Mouse (Mus musculus) cerebellum, adult 9-11 months (tissue): Measurements from ENCODE around the gene Cavin1.

Experiments
- DNase-seq: peaks from one replicate; pipeline ENCODE4 v3.0.0; 2022

Cavin1 gene

GRCm38 (mm10) chr11:100980438-100980837, 9.8 kb upstream of the Cavin1 start:
- DNase-seq, result no peak

- no peak for DNase-seq
Measured at GRCm38 (mm10) chr11:100979887-100980286, 9.2 kb upstream of the Cavin1 start.

DNA sequence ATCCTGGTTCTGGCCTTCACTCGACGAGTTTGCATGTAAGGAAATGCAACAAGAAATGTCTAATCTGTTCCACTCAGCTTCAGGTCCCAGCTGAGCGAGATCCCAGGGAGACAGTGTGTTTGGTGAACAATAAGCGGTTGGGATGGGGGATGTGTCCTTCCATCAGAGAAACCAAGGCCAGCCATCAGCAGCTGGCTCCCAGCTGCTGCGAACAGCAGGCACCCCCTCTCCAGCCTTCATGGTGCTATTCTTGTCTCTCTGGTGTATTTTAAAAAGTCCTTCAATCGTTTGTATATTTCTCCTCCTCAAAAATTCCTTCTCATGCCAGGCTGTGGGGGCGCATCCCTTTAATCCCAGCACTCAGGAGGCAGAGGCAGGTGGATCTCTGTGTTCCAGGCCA, 4.6 kb upstream of the Cavin1 start:
- DNase-seq, result no peak

DNA sequence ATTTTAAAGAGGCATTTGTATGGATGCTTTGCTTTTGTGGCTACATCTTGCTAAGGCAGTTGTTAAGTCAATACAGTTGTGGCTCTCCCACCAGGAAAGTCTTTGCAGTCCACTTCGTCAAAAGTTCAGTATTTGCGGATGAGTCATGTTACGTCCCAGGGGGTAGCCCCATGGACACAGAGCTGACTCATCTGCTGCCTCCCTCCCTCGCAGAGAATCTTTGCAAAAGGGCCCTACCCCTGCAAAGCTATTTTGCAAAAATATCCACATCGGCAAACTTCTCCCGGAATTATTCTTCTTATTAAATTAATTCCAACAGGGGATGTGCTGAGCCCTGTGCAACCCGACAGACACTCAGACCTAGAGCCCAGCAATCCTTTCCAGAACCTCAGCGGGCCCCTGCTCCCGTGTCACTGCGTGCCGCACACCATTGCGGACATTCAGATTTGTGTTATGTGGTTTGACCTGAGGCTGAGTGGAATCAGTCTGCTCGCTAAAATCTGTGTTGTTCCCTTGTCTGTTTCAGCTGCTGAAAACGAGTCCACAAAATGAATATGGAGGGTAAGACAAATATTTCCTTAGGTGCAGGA, 3.8 kb upstream of the Cavin1 start:
- DNase-seq, result no peak

DNA sequence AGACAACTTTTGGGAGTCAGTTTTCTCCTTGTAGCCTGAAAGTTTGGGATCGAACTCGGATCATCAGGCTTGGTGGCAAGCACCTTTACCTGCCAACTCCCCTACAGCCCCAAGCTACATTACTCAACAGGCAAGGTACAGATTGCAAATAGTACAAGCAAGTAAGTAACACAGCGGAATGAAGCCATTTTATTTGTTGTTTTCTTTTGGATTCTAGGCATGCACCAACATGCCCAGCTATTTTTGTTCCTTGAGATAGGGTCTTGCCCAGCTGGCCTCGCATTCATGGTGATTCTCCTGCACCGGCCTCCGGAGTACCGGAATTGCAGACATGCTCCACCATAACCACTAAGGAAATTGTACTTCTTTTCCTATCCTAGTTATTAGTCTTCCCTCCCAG, 2.6 kb upstream of the Cavin1 start:
- no peak for DNase-seq

GRCm38 (mm10) chr11:100971455-100971854, 768 bp upstream of the Cavin1 start:
- no peak for DNase-seq

DNA sequence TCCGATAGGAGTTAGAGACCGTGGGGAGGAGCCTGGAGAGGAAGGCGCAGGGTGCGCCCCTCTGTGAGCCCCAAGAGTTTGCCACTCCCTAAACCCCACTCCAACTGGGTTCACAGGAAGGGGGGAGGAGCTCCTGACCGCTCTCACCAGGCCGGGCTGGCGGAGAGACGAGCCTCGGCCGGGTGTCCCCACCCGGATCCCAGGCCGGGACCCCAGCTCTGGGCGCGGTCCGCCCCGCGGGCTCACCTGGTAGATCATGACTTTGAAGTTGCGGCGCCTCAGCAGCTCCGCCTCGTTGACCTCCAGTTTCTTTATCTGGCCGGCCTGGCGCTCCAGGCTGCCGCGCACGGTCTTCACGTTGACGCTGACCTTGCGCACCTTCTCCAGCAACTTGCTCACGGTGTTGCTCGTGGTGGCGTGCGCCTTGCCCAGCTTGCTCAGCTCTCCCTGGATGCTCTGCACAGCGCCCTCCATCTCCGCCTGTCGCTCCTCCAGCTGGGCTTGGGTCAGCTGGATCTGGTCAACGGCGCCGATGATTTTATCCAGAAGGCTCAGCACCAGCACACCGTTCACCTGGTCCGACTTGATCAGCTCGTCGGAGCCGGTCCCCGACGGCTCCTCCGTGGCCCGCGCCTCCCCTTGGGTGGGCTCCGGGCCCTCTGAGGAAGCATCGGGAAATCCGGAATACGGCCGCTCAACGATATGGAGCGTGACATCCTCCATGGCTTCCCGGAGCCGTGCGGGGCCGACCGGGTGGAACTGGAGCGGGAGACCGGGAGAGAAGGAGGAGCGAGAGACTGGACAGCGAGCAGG, 737 bp downstream of the Cavin1 start:
- DNase-seq, result no peak

- no peak for DNase-seq
Measured at GRCm38 (mm10) chr11:100969189-100969743, 1.4 kb downstream of the Cavin1 start.

DNA sequence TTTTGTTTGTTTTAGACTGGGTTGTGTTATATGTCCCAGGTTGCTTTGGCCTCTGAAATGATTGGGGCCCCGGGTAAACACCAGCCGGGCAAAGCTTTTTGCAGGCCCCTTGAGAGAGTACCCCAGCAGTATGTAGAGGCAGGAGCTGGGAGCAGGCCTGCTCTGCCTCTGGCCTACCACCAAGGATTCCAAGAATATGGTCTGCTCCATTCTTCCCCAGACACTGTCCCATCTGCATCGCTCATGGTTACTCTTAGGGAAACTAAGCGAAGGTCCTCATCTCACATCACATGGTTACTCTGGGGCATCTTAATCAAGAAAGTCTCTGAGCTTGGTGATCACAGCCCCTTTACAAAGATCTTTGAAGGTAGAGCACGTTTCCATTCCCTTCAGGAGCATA, 2.2 kb downstream of the Cavin1 start:
- no peak for DNase-seq

DNA sequence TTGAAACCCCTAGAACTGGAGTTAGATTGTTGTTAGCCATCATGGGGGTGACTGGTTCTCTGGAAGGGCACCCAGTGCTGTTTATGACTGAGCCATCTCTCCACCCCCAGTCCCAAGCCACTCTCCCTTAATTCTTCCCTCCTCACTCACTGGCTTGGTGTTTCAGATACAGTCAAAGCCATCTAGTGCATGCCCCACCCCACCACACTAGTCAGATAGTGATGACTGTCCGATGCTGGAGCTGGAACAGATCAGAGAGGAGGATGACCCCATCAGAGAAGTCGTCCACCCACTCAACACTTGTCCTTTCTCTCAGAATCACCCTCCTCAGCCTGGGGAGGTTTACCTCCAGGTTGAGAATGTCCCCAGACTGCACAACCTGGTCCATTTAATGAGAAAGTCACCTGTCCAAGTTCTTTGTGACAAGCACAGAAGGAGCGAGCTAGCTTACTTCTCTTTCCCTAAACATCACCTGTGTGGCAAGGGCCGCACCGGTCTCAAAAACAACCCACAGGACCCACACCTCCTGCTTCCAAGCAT, 2.7 kb downstream of the Cavin1 start:
- no peak for DNase-seq

DNA sequence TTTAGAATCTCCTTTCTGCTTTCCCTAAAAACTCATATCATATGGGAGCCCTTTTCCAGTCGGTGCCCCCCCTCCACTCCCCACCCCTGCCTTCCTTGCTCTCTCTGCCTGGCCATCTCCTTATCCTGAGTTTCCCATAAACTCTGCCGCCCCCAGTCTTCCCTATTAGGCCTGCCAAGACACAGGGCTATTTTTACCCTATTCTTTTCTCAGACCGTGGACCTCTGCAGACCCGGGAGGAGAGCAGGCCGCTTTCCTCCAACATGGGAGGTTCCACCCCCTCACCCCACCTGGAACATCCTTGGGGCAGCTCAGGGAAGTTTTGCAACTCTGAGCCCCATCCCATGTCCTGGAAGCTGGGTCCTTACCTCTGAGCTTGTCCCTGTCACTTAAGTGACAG, 3.3 kb downstream of the Cavin1 start:
- no peak for DNase-seq

GRCm38 (mm10) chr11:100965760-100966159, 4.9 kb downstream of the Cavin1 start:
- DNase-seq, result no peak

DNA sequence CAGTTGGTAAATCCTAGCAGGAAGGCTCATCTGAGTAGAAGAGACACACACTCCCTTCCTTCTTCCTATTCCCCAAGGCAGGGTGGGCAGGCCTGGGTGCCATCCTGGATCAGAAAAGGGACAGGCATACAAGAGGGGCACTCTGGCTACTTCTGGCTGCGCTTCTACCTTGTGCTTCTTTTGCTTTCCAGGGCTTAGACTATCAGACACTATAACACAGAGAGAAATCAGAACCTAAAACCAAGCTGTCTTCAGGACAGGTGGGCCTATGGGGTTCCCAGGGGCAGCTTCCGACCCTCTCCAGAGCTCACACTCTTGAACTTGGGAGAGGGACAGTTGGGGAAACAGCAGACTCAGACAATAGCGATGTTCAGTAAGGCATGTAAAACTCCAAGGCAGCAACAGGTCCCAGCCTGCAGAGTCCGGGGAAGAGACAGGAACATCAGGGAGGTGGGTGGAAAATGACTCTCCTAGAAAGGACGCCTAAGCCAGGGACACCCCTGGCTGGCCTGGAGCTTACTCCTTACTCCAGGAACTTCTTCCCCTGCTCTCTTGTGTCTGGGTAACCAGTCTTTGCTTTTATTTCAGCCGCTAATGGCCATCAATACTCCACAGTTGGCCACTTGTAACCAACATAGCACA, 5.7 kb downstream of the Cavin1 start:
- no peak for DNase-seq

- no peak for DNase-seq
Measured at GRCm38 (mm10) chr11:100964180-100964579, 6.5 kb downstream of the Cavin1 start.

DNA sequence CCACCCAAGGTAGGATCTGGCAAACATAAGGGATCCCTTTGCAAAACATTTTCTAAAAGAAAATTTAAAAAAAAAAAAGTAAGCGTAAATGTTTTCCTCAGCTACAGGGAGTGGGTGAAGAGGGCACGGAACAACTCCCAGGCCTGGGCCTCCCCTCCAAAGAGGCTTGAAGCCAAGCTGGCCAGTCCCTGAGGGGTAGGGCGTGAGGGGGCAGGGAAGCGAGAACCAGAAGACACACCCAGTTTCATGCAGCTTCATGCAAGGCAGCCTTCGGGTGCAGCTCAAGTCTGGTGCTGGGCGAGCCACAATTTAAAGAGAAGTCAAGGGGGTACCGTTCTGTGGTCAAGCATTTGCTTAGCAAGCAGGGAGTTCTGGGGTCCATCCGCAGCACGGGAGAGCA, 7.0 kb downstream of the Cavin1 start:
- DNase-seq, result no peak

DNA sequence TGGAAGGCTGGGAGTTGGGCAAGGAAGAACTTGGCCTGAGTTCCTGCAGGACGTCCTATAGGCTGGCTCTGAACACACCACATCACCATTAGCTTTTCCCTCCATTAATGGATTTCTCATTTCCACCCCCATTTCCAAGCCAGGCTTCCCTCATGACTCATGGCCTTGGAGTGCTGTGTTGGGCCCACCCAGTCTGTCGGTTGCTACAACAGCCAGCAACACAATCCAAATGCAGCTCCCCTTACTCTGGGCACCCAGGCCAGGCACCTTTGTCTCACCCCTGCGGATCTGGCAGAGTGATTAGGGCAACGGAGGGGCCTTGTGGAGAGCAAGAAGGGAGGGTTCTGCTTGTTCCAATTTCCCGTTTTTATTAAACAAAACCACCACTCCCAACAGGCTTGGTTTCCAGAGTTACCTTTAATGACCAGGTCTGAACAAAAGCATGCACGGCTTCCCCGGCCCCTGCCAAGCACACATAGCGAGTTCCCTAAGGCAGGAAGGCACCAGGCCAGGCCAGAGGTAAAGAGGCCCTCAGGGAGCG, 8.2 kb downstream of the Cavin1 start:
- DNase-seq, result no peak

DNA sequence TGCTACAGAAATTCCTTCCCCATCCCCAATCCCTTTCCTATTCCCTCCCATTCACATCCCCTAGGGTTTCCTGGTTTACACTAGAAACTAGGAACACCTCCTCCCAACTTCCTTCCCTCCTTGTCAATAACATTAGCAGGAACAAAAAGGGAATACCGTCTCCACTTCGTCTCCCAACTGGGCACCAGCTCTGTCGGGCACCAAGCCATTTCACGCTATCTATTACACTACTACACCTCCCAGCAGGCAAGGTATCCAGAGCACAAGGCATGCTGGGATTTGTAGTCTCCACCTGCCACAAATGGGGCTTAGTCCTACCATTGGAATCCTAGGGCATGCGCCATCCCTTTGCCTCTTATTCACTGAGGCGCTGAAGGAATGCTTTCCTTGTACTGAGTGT, 10.1 kb downstream of the Cavin1 start:
- peak; percentile 70 for DNase-seq

DNA sequence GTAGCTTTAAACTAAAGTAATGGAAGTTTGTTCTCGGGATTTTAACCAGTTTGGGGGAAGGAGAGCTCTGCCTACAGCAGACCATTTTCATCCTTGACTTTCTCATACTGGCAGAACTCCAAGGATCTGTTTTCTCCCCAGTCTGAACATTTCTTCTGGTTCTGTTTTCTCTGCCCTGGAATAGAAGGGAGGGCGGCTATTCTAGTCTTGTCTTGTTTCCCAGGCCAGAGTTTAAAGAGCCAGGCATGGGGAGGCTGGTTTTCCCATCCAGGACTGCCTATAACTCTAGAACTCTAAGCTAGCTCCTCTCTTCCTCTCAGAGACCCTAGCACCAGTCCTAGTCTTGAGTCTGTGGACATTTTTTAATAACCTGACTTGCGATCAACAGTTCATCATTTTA, 10.9 kb downstream of the Cavin1 start:
- DNase-seq, result no peak

DNA sequence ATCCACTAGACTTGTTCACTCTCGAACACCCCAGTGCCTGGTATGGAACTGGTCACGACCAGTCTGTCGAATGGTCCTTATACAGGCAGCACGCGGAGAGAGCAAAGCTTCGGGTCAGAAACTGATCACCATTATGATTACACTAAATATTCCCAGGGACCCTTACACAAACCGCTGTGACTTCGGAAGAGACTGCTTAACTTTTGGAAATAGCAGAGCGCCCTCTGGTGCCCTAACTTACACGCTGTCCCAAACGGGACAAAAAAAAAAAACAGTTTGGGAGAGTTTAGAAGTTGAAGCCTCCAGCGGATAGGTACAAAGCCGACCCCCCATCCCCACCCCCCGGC, 11.2 kb downstream of the Cavin1 start:
- peak; percentile 43 for DNase-seq

DNA sequence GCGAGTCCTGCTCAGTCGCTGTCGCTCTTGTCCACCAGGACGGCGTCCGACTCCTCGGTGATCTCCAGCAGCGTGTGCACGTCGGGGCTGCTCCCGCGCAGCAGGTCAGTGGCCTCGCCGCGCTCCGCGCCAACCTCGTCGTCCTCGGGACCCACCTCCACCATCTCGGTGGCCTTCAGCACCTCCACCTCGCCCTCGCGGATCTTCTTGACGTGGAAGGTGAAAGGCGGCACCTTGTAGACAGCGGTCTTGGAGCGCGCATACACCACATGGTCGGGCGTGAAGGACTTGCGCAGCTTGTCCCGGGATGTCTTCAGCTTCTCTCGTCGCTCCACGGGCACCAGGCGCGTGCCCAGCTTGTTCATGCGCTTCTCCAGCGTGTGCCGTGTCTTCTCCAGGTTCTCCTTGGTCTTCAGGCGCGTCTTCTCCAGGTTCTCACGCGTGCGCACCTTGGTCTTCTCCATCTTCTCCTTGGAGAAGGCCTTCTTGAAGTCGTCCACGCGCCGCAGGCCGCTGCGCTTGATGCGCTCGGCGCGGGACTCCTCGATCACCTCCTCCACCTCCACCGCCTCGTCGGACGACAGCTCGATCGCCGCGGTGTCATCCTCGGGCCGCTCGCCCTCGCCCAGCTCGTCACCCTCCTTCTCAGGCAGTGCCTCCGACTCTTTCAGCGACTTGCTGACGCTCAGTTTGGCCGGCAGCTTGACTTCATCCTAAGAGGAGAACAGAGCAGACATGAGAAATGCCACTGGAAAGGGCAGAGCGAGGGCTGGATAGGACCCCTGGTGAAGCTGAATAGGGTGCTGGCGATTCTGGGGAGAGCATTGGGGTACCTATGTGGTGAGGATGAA, 11.8 kb downstream of the Cavin1 start:
- no peak for DNase-seq

DNA sequence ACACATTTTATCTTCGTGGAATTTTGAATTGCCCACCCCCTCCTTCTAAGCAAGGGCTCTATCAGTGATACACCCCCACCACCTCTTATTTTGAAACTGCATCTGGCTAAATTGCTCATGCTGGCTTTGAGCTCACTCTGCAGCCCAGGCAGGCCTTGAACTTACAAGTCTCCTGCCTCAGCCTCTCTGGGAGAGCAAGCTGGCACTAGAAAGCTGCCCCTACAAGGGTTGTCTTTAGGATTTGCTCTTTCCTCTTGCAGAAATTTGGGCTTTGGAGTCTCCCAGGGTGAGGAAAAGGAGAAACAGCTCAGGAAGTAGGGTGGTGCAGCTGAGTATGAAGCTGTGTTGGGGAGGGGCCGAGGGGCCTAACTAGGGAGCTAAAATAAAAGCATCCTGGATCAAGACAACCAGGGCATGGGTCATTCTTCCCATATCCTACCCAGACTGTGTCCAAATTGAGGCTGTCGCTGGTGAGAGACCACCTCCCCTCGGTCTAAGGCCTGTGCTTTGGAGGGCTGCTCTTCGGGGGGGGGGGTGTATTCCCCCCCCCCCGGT, 12.7 kb downstream of the Cavin1 start:
- no peak for DNase-seq

- DNase-seq, result peak; percentile 80
Measured at GRCm38 (mm10) chr11:100957244-100957643, 13.4 kb downstream of the Cavin1 start.
